Mouse (Mus musculus) adrenal gland, postnatal 25 days (tissue): ENCODE data around the gene Trnau1ap. TPM values are rescaled to one million over a fixed set of nuclear protein-coding genes. Genes with fewer than 3 reads are reported as not detected.
A peak's percentile ranks its signal among the peaks of the same experiment; 100 is the strongest.
"Not testable (repeated sequence)": the region's sequence is repeated elsewhere in the genome, so short reads cannot be mapped to it uniquely, and the experiment has no call there.

ENCODE experiments used
- DNase-seq: peaks from one replicate; pipeline ENCODE4 v3.0.0; 2021; ENCODE audit warnings: mixed read lengths
- total RNA-seq: library from RNA; stranded (reverse); gene quantifications from 2 replicates; pipeline ENCODE4 v1.2.3, GENCODE M21; 2021

Gene Trnau1ap
- total RNA-seq, 1 experiment from 2014 or later, result 35.6 TPM

DNA sequence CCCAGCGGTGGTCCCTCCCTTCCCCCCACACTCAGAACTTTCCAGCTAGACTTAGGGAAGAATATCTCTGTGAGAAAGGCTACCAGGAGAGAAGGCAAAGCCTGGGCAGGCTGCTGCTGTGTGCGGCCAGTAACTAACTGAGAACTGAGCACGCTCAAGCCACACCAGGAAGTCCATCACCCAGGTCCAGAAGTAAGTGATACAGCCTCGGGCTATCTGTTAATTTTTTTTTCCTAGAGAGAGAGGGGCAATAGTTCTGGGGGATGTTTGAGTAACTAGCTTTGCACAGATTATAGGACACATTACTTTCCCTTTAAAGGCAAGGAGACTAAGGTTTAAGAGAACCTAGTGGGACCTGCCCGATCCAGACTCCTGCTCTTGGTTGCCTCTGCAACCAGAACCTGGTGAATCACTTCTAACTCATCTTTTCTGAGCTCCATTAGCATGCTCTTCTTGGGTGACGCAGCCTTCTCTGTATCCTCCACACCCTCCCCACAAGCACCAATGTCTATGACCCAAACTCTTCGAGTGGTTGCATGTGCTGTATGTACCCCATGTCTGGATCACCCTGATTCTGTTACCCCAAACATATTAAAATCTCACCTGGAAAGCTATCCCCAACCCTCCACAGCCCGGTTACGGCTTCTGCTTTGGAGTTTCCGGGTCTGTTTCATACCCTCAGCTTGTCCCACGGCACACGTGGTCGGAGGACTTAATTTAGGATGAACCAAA is 15.2 kb upstream of the Trnau1ap start:
- no peak for DNase-seq

DNA sequence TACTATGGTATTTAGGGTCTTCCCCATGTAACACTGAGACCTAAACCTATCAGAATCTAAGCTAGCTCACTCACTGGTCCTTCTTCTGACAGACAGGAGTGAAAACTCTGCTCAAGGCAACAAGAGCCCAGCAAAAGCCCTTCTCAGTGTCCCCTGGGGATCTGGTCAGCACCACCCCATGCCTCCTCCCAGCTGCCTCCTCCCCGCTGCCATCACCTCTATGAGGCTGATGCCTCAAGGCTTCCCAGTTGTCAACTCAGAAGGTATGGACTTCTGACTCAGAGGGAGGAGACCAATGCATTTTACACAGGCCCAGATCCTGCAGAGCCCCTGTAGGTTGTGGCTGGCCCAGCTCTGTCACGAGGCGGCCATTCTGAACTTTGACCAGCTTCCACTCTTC is 12.1 kb upstream of the Trnau1ap start:
- no peak for DNase-seq

DNA sequence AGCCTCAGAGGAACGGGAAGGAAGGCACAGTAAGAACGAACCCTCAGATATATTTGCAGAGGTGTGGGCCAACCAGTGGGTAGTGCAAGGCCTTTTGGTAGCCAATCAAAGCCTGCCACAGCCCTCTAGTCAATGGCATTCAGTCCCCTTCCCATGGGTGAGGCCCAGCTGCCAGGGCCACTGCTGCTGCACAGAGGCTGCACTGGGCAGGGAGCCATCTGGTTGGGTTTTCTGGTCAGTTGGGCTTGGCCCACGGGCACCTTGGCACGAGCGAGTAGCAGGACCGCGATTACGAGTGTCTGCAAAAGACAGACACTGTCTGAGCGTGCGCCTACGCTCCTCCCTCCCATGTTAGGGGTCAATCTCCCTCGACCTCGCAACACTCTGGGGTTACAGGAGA is 9.6 kb upstream of the Trnau1ap start:
- DNase-seq, result peak; percentile 56

DNA sequence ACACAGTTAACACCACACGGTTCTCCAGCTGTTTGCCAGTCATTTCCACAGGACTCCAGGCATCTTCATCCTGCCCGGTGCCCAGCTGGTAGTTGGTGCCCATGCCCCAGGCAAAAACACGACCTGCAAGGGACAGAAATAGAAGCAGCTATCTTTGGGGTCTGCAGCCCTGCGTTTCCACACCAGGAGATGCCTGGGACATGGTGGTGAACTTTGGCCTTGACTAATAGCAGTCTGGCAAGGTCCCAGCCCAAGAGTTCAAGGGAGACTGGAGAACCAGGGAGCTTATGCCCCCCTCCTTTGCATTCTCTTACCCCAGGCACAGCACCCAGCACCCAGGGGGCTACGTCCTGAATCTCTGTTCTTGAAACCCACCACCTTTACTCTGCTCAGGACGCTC is 3.5 kb upstream of the Trnau1ap start:
- DNase-seq, result no peak

DNA sequence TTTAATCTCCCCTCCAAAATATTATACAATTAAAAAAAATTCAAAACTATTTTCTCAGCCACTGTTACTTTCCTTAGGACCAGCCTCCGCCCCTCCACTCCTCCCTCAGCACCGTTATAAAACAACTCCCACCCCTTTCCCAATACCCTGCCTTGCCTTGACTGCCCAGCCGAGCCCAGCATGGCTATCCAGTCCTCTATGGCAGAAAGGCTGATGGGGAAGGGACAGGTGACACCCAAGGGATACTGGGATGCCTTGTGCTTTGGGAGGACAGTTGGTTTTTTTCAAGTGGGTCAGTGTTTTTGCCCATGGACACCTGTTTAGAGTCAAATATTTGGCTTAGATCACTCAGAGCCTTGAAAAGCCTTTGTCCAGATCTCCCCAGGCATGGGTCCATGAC is 2.6 kb upstream of the Trnau1ap start:
- no peak for DNase-seq

DNA sequence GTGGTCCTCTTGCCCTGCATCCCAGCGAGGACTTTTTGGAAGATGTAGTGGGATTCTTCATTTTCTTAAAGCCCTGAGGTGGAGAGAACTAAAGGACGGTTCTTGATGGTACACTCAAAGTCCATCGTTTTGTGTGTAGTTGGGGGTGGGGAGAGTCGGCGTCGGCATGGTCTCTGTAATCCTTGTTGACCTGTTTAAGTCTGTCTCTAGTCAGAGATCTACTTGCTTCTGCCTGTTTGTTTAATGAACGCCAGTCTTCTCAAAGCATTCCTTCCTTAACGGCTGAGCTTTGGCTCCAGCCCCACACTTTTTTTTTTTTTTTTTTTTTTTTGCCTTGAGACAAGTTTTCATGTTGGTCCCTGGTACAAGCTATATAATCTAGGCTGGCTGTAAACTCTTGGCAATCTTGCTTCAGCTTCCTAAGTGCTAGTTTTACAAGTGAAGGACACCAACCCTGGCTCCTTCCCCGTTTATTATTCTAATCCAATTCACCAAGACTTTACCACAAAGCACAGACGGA is 557 bp upstream of the Trnau1ap start:
- DNase-seq, result no peak

DNA sequence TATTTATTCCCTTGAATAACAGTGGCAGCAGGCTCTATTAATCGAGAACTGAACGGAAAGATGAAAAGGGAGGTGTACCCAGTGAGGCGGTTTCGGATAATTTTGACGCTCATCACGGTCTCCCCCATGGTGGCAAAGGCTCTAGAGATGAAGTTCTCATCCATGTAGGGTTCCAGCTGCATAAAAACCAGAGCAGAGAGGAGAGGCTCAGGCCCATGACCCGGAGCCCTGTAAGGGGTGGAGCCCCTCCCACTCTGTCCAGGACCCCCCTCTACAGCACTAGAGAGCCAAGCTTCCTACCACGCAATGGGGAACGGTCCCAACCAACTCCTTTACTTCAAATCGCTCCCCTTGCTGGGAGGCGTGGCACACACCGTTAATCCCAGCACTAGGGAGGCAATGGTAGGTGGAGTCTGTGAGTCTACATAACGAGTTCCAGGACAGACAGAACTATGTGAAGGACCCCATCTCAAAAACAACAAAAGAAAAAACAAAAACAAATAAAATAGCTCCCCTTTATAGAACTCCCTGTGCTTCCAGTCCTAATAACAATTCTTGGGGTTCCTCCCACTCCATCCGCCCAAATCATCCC is 851 bp downstream of the Trnau1ap start:
- no peak for DNase-seq

DNA sequence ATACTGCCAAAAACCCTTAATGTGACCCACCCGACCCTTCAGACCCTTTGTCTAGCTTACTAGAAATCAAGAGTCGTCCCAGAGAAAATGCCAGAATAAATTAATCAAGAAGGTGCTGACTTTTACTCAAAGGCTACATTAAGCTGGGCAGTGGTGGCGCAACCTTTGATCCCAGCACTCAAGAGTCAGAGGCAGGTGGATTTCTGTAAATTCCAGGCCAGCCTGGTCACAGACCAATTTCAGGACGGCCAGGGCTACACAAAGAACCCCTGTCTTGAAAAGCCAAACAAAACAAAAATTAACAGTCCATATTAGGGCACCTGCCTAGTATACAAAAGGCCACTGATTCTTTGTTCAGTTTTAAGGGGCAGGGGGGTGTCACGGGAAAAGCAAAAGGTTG is 2.9 kb downstream of the Trnau1ap start:
- DNase-seq, result no peak

DNA sequence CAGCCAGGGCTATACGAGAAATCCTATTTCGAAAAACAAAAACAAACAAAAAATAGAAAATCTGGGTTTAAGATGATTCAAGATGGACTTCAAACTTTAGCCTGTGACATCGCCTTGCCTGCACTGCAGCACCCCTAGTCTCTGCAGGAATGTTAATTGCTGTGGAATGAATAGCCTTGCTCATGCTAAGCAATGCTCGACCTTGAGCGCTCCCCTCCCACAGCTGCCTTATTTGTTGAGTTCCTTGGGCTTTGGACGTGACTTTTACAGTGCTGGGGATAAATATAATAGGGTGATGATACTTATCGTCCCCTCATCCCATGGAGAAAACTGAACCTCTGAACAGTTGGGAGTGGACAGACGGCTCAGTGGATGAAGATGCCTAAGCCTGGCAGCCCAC is 13.6 kb downstream of the Trnau1ap start:
- no peak for DNase-seq

DNA sequence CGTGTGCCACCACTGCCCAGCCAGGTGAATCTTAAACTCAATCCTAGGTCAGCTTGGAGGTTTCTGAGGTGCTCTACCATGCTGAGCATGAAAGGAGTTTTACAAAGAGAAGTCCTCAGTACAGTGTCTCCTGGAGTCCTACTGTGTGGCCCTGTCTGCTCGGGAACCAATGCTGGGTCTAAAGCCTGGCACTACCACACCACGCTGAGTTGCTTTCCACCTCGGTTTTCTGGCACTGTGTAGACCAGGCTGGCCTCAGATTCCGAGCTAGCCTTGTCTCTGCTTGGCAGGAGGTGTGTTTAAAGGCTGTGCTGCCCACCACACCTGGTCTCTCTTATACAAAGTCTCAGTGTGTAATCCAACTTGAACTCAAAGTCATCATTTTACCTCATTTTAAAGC is 16.7 kb downstream of the Trnau1ap start:
- no peak for DNase-seq

DNA sequence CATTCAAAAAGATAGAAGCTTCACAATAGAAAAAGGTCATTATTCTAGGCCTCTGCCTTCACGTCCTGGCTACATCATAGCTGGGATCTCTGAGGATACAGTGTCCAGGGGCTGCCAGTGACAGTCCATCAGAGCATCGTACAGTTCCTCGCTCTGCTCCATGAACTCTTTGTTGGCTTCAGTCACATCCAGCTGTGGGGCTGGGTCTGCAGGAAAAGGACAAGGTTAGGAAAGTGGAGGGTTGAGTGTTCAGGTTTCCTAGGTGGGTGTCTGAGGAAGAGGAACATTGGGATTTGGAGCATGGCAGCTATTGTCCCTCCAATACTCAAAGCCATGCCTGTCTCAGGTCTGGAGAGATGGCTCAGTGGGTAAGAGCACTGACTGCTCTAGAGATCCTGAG is 17.5 kb downstream of the Trnau1ap start:
- DNase-seq, result no peak

DNA sequence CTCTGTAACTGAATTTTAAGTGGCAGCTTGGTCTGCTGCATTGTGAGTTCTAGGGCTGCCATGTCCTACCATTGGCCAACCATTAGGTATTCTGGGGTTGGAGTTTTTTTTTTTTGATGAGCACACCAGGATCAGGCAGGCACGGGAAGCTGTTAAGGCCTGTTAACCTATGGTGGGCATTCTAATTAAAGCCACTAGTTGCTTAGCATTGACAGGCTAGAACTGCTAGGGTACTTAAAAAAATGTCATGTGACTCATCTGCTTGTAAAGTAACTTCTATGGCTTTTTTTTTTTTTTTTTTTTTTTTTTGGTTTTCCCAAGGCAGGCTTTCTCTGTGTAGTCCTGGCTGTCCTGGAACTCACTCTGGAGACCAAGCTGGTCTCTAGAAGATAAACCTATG is 18.1 kb downstream of the Trnau1ap start:
- DNase-seq, result no peak

DNA sequence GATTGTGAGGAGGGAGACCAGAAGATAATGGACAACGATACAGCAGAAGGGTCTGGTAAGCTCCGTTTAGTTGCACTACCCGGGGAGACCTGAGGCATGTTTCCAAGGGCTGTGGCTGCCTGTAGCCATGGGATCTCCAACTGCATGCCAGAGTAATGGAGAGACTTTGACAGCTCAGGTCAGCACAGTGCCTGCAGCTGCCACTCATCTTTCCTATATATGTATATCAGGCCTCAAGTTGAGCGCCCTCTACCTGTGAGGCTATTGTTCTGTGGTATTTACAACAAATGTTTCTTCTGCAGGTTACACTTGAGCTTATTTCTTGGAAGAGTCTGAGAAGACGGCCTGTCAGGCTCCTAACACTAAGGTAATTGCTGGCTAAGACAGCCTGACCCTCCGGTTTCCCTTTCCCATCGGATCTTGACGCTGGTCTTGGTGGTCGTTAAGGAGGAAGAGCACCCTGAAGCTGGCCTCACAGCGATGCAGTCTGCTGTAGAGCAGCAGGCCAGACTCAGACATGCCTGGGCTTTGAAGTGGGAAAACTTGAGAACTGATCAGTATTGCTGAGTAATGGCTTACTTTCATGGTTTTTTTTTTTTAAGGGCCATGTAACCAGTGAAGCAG is 19.4 kb downstream of the Trnau1ap start:
- DNase-seq, result no peak

DNA sequence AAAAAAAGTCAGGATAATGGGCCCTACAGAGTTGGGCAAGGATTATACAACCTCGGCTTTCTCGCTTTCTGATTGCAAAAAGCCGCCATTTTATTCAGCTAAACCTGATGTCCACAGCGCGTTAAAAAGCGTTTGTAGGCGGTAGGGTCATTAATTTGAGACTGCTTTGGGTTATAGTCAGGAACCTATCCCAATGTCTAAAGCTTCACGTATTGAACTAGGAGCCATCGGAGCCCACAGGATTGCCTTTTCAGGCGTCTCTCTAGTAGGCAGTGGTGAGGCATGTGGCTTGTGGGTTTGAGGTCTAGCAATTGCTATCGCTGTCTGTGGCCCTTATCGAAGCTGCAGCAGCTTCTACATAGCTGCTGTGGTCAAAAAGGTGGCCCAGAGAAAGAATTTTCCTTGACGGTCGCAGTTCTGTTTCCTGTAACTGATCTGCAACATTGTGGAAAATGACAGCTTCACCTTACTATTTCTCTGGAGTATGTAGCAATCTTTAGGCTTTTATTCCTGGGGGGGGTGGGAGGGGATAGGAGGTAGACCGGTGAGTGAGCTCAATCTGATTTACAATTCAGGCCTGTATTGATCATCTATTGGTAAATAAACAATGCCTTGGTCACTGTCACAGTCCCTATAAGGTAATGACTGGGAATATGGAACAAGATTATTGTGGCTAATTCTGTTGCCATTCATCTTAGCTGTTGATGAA is 20.0 kb downstream of the Trnau1ap start:
- no peak for DNase-seq

DNA sequence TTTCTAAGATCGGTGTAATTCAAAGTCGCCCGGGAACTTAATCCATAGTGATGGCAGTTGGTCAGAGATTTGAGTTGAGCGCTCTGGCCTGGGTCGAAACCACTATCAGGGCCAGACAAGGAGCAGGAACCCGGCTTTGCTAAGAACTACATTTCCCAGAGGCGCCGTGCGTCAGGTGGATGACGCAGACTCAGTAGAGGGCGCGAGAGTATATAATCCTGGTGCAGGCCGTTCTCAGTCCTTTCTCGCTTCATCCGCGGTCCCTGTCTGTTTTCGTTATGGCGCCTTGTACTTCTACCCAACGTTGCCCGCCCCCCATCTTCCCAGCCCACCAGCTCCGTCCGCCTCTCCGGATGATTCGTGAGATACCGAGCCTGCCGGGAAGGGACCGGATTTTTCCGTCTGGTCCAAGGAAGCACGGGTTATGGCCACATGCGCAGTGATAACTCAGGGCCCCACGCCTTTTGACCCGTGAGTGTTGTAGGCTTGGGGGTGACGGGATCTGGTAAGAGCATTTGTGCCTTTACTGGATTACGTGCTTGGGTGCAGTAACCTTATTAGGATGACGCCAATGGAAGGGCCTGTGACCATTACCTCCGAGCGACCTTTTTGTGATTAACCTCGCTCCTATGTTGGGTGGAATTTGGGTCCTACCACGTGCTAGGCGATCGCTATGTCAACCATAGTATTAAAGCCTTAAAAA is 20.8 kb downstream of the Trnau1ap start:
- peak; percentile 81 for DNase-seq

DNA sequence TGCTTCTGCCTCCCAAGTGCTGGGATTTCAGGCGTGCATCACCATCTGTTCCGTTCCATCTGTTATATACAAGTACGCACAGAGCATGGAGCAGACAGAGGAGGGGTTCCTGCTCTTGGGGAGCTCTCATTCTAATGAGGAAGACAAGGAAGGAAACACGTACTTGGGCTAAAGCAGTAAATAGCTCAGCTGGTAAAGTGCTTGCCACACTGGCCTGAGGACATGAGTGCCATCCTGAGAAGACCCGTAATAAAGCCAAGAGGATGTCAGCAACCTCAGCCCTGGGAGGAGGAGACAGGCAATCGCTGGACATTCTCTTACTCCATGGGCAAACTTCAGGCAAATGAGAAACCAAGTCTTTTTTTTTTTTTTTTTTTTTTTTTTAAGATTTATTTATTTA is 23.3 kb downstream of the Trnau1ap start:
- DNase-seq, result no peak

DNA sequence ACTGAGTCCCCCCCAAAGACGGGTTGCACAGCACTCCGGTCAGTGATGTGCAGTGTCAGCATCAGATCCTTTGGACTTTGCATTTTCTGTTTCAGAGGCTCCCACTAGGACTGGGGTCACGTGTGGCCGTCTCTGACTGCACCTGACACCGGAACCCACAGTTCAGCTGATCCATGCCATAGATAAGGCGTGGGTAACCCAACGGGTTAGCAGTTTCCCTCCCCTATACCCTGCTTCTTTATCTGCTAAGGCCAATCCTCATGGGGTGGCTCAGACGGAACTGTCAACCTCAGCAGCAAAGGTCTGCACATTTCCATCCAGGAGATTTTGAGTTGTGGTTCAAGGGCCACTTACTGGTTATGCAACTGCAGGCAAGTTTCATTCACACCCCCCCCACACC is 24.1 kb downstream of the Trnau1ap start:
- no peak for DNase-seq

DNA sequence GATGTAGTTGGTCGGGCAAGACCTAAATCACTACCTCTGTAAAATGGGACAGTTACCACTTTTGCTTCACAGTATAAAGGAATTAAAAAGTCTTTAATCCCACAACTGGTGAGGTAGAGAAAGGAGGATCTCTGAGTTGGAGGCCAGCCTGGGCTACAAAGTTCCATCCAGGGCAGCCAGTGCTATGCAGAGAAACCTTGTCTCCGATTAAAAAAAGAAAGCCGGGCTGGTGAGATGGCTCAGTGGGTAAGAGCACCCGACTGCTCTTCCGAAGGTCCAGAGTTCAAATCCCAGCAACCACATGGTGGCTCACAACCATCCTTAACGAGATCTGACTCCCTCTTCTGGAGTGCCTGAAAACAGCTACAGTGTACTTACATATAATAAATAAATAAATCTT is 25.9 kb downstream of the Trnau1ap start:
- DNase-seq, result not testable (repeated sequence)

DNA sequence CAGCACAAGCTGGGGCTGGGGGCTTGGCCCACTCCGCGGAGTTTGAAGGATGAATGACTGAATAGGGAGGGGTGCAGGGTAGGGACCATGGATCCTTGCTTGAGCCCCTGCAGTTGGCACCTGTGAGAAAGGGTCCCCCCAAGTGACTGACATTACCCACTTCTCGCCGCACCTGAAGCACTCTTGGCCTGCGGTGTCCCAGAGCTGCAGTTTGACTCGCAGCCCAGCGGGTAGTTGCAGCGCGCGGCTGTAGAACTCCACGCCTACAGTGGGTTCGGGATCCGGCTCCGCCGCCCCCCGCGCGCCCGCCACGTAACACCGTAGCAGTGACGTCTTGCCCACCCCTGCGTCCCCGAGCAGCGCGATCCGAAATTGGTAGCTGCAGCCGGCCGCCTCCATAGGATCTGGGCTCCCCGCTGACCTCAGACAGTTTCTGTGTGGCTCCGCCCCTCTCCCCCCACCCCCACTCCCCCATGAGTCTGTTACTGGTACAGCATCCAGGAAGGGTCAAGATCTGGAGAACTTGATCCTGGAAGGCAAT is 26.3 kb downstream of the Trnau1ap start, which contains the start of gene Rab42:
Rab42 (minus strand) TSS at position 447 of the 541 bp plus-strand sequence.
- peak; percentile 53 for DNase-seq

DNA sequence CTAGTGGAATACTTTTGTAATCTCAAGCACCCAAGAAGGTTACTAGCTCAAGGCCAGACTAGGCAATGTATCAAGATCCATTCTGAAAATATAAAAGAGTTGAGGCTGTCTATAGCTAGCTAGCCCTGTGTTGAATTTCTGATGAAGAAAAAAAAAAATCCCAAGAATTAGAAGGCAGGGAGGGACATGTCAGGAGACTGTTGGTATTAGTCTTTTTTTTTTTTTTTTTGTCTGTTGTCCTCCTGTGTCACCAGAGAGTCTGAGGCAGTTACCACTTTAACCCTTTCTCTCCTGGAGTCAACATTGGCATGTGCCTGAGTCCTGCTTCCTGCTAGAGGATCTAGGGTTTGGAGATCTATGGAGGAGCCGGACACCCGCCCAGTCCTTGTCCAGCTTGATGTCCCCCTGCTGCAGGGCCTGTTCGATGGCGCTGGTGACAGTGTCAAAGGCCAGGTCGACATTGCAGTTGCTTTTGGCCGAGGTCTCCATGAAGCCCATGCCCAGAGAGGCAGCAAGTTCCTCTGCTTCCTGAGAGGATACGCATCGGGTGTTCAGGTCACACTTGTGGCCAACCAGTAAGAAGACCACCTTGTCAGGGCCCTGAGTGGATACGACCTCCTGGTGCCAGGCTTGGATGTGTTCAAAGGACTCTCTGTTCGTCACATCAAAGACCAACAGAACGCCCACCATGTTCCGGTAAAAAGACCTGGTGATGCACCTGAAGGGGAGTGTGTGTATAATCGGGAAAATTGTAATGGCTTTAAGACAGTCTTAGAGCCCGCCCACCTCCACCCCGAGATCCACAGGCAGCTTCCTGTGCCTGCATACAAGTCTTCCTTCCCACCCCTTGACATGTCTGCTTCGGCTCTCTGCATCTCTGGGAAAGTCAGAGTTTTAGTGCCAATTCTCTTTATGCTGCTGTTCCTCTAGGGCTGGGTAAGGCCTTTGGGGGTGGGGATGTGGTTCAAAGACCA is 27.1 kb downstream of the Trnau1ap start:
- no peak for DNase-seq

DNA sequence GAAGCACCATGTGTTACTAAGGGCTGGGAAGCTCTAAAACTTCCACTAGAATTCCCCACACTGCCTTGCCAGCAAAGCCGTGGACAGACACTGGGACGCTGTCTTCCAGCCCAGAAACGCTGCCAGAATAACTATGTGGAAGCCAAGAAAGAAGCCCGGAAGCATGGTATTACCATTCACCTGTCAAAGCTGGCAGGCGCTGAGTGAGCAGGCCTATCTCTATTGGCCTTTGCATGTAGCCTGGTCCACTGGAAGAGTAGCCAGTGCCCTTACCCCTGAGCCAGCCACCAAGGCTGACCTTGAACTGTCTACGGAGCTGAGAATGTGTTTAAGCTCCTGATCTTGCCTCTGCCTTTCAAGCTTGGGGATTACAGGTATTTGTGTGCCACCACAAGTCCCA is 27.9 kb downstream of the Trnau1ap start:
- no peak for DNase-seq
